Mouse (Mus musculus): ENCODE measurements around the gene Lpp.
A peak's percentile ranks its signal among the peaks of the same experiment; 100 is the strongest.

Lpp gene

GRCm38 (mm10) chr16:24932816-24933215 is 539.5 kb downstream of the Lpp start:
- DNase-seq (ENCODE audit: low spot score) = no peak

GRCm38 (mm10) chr16:24933691-24934090 is 540.4 kb downstream of the Lpp start:
- DNase-seq (ENCODE audit: low spot score) = no peak

- DNase-seq (ENCODE audit: low spot score) = peak; percentile 54
These were observed 548.2 kb downstream of the Lpp start for GRCm38 (mm10) chr16:24941306-24942160.

- DNase-seq (ENCODE audit: low spot score) = no peak
These were observed 550.4 kb downstream of the Lpp start for GRCm38 (mm10) chr16:24943486-24944261.

- DNase-seq (ENCODE audit: low spot score) = no peak
These were observed 553.0 kb downstream of the Lpp start for GRCm38 (mm10) chr16:24946356-24946755.

- no peak for DNase-seq (ENCODE audit: low spot score)
These were observed 554.2 kb downstream of the Lpp start for GRCm38 (mm10) chr16:24947485-24947884.

GRCm38 (mm10) chr16:24948091-24948690 is 554.9 kb downstream of the Lpp start:
- no peak for DNase-seq (ENCODE audit: low spot score)

GRCm38 (mm10) chr16:24949265-24949664 is 556.0 kb downstream of the Lpp start:
- no peak for DNase-seq (ENCODE audit: low spot score)

GRCm38 (mm10) chr16:24950112-24950743 is 556.9 kb downstream of the Lpp start:
- no peak for DNase-seq (ENCODE audit: low spot score)

- DNase-seq (ENCODE audit: low spot score) = no peak
These were observed 558.6 kb downstream of the Lpp start for GRCm38 (mm10) chr16:24951909-24952308.

GRCm38 (mm10) chr16:24955054-24955453 is 561.7 kb downstream of the Lpp start:
- no peak for DNase-seq (ENCODE audit: low spot score)

- no peak for DNase-seq (ENCODE audit: low spot score)
These were observed 565.4 kb downstream of the Lpp start for GRCm38 (mm10) chr16:24958661-24959060.

- DNase-seq (ENCODE audit: low spot score) = no peak
These were observed 567.8 kb downstream of the Lpp start for GRCm38 (mm10) chr16:24960901-24961806.

- no peak for DNase-seq (ENCODE audit: low spot score)
These were observed 571.0 kb downstream of the Lpp start for GRCm38 (mm10) chr16:24964311-24964710.

- DNase-seq (ENCODE audit: low spot score) = no peak
These were observed 571.8 kb downstream of the Lpp start for GRCm38 (mm10) chr16:24965091-24965490.

- DNase-seq (ENCODE audit: low spot score) = no peak
These were observed 573.2 kb downstream of the Lpp start for GRCm38 (mm10) chr16:24966460-24966859.

GRCm38 (mm10) chr16:24973009-24973631 is 579.8 kb downstream of the Lpp start:
- DNase-seq (ENCODE audit: low spot score) = no peak

- no peak for DNase-seq (ENCODE audit: low spot score)
These were observed 584.5 kb downstream of the Lpp start for GRCm38 (mm10) chr16:24977771-24978170.

GRCm38 (mm10) chr16:24978226-24978625 is 584.9 kb downstream of the Lpp start:
- no peak for DNase-seq (ENCODE audit: low spot score)

- no peak for DNase-seq (ENCODE audit: low spot score)
These were observed 586.1 kb downstream of the Lpp start for GRCm38 (mm10) chr16:24979391-24979790.

GRCm38 (mm10) chr16:24982828-24983227 is 589.5 kb downstream of the Lpp start:
- peak; percentile 24 for DNase-seq (ENCODE audit: low spot score)

Data from retina, embryonic 14.5 days (tissue).